Mouse (Mus musculus) natural killer cell, adult 2 months (primary cell): ENCODE measurements at regions not wholly inside any gene's neighbourhood (a gene's known extent, or its start where the extent isn't known, plus 50 kb on each side); places are given as distances from the start of the nearest gene placed in this dataset.

Source experiments
- DNase-seq, 2 experiments: peaks; one replicate each; pipeline ENCODE4 v3.0.0; 2022; ENCODE audit warnings: low spot score in 2 of 2

GRCm38 (mm10) chr17:47226391-47226790, 142.3 kb upstream of the Mrps10 start:
- no peak for DNase-seq

GRCm38 (mm10) chr17:47225306-47226269, 143.1 kb upstream of the Mrps10 start:
- no peak for DNase-seq

- no peak for DNase-seq
These were observed 147.5 kb upstream of the Mrps10 start for GRCm38 (mm10) chr17:47221068-47221796.

GRCm38 (mm10) chr17:47219846-47220245, 148.8 kb upstream of the Mrps10 start:
- DNase-seq, result no peak

GRCm38 (mm10) chr17:47216490-47216889, 152.2 kb upstream of the Mrps10 start:
- DNase-seq, result no peak

GRCm38 (mm10) chr17:47215841-47216240, 152.8 kb upstream of the Mrps10 start:
- DNase-seq, result no peak

- DNase-seq, result no peak
These were observed 154.6 kb upstream of the Mrps10 start for GRCm38 (mm10) chr17:47214111-47214510.

- DNase-seq, result no peak
These were observed 158.1 kb upstream of the Mrps10 start for GRCm38 (mm10) chr17:47210441-47211196.

- DNase-seq, result no peak
These were observed 159.7 kb upstream of the Mrps10 start for GRCm38 (mm10) chr17:47208886-47209585.

GRCm38 (mm10) chr17:47207471-47207870, 161.2 kb upstream of the Mrps10 start:
- DNase-seq, result no peak

- no peak for DNase-seq
These were observed 164.1 kb upstream of the Mrps10 start for GRCm38 (mm10) chr17:47204470-47205162.

GRCm38 (mm10) chr17:47199206-47199605, 169.5 kb upstream of the Mrps10 start:
- no peak for DNase-seq

- DNase-seq, result no peak
These were observed 170.7 kb upstream of the Mrps10 start for GRCm38 (mm10) chr17:47197957-47198356.

- no peak for DNase-seq
These were observed 171.7 kb upstream of the Mrps10 start for GRCm38 (mm10) chr17:47196992-47197391.

- DNase-seq, result no peak
These were observed 172.7 kb upstream of the Mrps10 start for GRCm38 (mm10) chr17:47195981-47196380.

- no peak for DNase-seq
These were observed 174.1 kb upstream of the Mrps10 start for GRCm38 (mm10) chr17:47194463-47195012.

GRCm38 (mm10) chr17:47191416-47191815, 177.3 kb upstream of the Mrps10 start:
- DNase-seq, result no peak

GRCm38 (mm10) chr17:47189770-47190169, 178.9 kb upstream of the Mrps10 start:
- no peak for DNase-seq

- DNase-seq, result no peak
These were observed 173.8 kb upstream of the Ubr2 start for GRCm38 (mm10) chr17:47184148-47184547.

- DNase-seq, result no peak
These were observed 171.8 kb upstream of the Ubr2 start for GRCm38 (mm10) chr17:47182118-47182517.
